Mouse (Mus musculus): Measurements from ENCODE around the gene Olfr74. TPM values are rescaled to one million over a fixed set of nuclear protein-coding genes. Genes with fewer than 3 reads are reported as not detected.
"Not testable (repeated sequence)": the region's sequence is repeated elsewhere in the genome, so short reads cannot be mapped to it uniquely, and the experiment has no call there.

Gene Olfr74
- not detected for total RNA-seq (2018; cell fraction: chromatin; rRNA removed)
- total RNA-seq (2018; cell fraction: cytosol; rRNA removed), result not detected
- not detected for total RNA-seq (2018; cell fraction: nucleus; rRNA removed)
- not detected in 3 replicates for polyA plus RNA-seq (2018)

- Histone ChIP-seq H3K27ac (no peak within 1 kb of the TSS), H3K79me2 (ENCODE audit: inconsistent target) (no peaks in the 10 kb centered on the region), H3K36me3 (ENCODE audit: inconsistent target) (no peaks in the 10 kb centered on the region), H3K4me3 (ENCODE audit: inconsistent target) (no peak within 1 kb of the TSS)
- WGBS (ENCODE audit: missing documents), result 63% methylated on average over 3 of the region's 3 CpGs
Observed at GRCm38 (mm10) chr2:87974563-87974962, at the start of gene Olfr74. Gene Olfr74 (minus strand): TSS chr2:87974663.

- not testable (repeated sequence) for H3K4me3 ChIP-seq (ENCODE audit: inconsistent target); H3K79me2 ChIP-seq (ENCODE audit: inconsistent target); H3K36me3 ChIP-seq (ENCODE audit: inconsistent target); H3K27ac ChIP-seq
- 75% methylated on average over 1 of the region's 1 CpGs for WGBS (ENCODE audit: missing documents)
Observed at GRCm38 (mm10) chr2:88022474-88022873, 48.0 kb upstream of the Olfr74 start, which contains the start of gene Olfr1161. Gene Olfr1161 (plus strand): TSS chr2:88022774.

GRCm38 (mm10) chr2:88007515-88008318, 33.3 kb upstream of the Olfr74 start, which contains the start of gene Olfr1160:
Gene Olfr1160 (minus strand): TSS chr2:88008268.
- Histone ChIP-seq H3K79me2 (ENCODE audit: inconsistent target) (no peaks in the 10 kb centered on the region), H3K4me3 (ENCODE audit: inconsistent target) (no peak within 1 kb of the TSS), H3K27ac (no peak within 1 kb of the TSS), H3K36me3 (ENCODE audit: inconsistent target) (no peaks in the 10 kb centered on the region)

GRCm38 (mm10) chr2:87989813-87990212, 15.3 kb upstream of the Olfr74 start, which contains the start of gene Olfr1158:
Gene Olfr1158 (plus strand): TSS chr2:87990113.
- Histone ChIP-seq H3K79me2 (ENCODE audit: inconsistent target) (no peaks in the 10 kb centered on the region), H3K4me3 (ENCODE audit: inconsistent target) (no peak within 1 kb of the TSS), H3K36me3 (ENCODE audit: inconsistent target) (no peaks in the 10 kb centered on the region), H3K27ac (no peak within 1 kb of the TSS)

GRCm38 (mm10) chr2:87968199-87968598, 6.3 kb downstream of the Olfr74 start, which contains the start of gene Olfr1157:
Gene Olfr1157 (minus strand): TSS chr2:87968299.
- Histone ChIP-seq H3K4me3 (ENCODE audit: inconsistent target) (no peak within 1 kb of the TSS), H3K79me2 (ENCODE audit: inconsistent target) (no peaks in the 10 kb centered on the region)
- 91% methylated on average over 3 of the region's 4 CpGs for WGBS (ENCODE audit: missing documents)

GRCm38 (mm10) chr2:87953000-87953399, 21.5 kb downstream of the Olfr74 start, which contains the start of gene Olfr1156:
Gene Olfr1156 (minus strand): TSS chr2:87953100.
- no peak within 1 kb of the TSS for H3K27ac ChIP-seq
- no peak within 1 kb of the TSS for H3K4me3 ChIP-seq (ENCODE audit: inconsistent target)
- H3K79me2 ChIP-seq (ENCODE audit: inconsistent target), result no peaks in the 10 kb centered on the region
- H3K36me3 ChIP-seq (ENCODE audit: inconsistent target), result no peaks in the 10 kb centered on the region

More at GRCm38 (mm10) chr2:87968199-87968598, 6.3 kb downstream of the Olfr74 start, which contains the start of gene Olfr1157:
- Histone ChIP-seq H3K36me3 (ENCODE audit: inconsistent target) (no peaks in the 10 kb centered on the region), H3K27ac (no peak within 1 kb of the TSS)

GRCm38 (mm10) chr2:87945037-87945436, 29.4 kb downstream of the Olfr74 start, which contains the start of gene Olfr1155:
Gene Olfr1155 (minus strand): TSS chr2:87945137.
- Histone ChIP-seq H3K4me3 (ENCODE audit: inconsistent target) (no peak within 1 kb of the TSS), H3K27ac (no peak within 1 kb of the TSS), H3K79me2 (ENCODE audit: inconsistent target) (no peaks in the 10 kb centered on the region), H3K36me3 (ENCODE audit: inconsistent target) (no peaks in the 10 kb centered on the region)
- WGBS (ENCODE audit: missing documents), result 100% methylated on average over 1 of the region's 1 CpGs

Other genes starting within 250 kb of the Olfr74 start
- not detected in 3 replicates for gene Olfr1138, start 234.7 kb downstream of the Olfr74 start, polyA plus RNA-seq (2018)
- not detected in 3 replicates for gene Olfr1140, start 230.9 kb downstream of the Olfr74 start, polyA plus RNA-seq (2018)
- not detected in 3 replicates for gene Olfr1141, start 220.7 kb downstream of the Olfr74 start, polyA plus RNA-seq (2018)
- not detected in 3 replicates for gene Olfr152, start 195.2 kb downstream of the Olfr74 start, polyA plus RNA-seq (2018)
- not detected in 3 replicates for gene Olfr1143, start 174.1 kb downstream of the Olfr74 start, polyA plus RNA-seq (2018)
- gene Olfr1145, start 164.8 kb downstream of the Olfr74 start, polyA plus RNA-seq (2018), result not detected in 3 replicates
- not detected in 3 replicates for gene Olfr1148, start 144.1 kb downstream of the Olfr74 start, polyA plus RNA-seq (2018)
- not detected in 3 replicates for gene Olfr1150-ps1, start 130.7 kb downstream of the Olfr74 start, polyA plus RNA-seq (2018)
- not detected in 3 replicates for gene Olfr1151, start 118.8 kb downstream of the Olfr74 start, polyA plus RNA-seq (2018)
- gene Olfr1152, start 108.2 kb downstream of the Olfr74 start, polyA plus RNA-seq (2018), result not detected in 3 replicates
- gene Olfr1153, start 79.7 kb downstream of the Olfr74 start, polyA plus RNA-seq (2018), result not detected in 3 replicates
- not detected in 3 replicates for gene Olfr1154, start 69.5 kb downstream of the Olfr74 start, polyA plus RNA-seq (2018)
- not detected in 3 replicates for gene Olfr1155, start 29.5 kb downstream of the Olfr74 start, polyA plus RNA-seq (2018)
- gene Olfr1156, start 21.6 kb downstream of the Olfr74 start, polyA plus RNA-seq (2018), result not detected in 3 replicates
- gene Olfr1157, start 6.4 kb downstream of the Olfr74 start, polyA plus RNA-seq (2018), result not detected in 3 replicates
- gene Olfr1158, start 15.4 kb upstream of the Olfr74 start, polyA plus RNA-seq (2018), result not detected in 3 replicates
- gene Olfr1160, start 33.6 kb upstream of the Olfr74 start, polyA plus RNA-seq (2018), result not detected in 3 replicates
- gene Olfr1161, start 48.1 kb upstream of the Olfr74 start, polyA plus RNA-seq (2018), result not detected in 3 replicates
- gene Olfr73, start 63.0 kb upstream of the Olfr74 start, polyA plus RNA-seq (2018), result not detected in 3 replicates
- gene Olfr1162, start 76.5 kb upstream of the Olfr74 start, polyA plus RNA-seq (2018), result not detected in 3 replicates
- not detected in 3 replicates for gene Olfr1163, start 97.2 kb upstream of the Olfr74 start, polyA plus RNA-seq (2018)
- not detected in 3 replicates for gene Olfr1164, start 119.3 kb upstream of the Olfr74 start, polyA plus RNA-seq (2018)
- gene Olfr1166, start 153.6 kb upstream of the Olfr74 start, polyA plus RNA-seq (2018), result not detected in 3 replicates
- not detected in 3 replicates for gene Olfr1167, start 180.5 kb upstream of the Olfr74 start, polyA plus RNA-seq (2018)
- not detected in 3 replicates for gene Olfr1168, start 207.2 kb upstream of the Olfr74 start, polyA plus RNA-seq (2018)